Mouse (Mus musculus): Measurements from ENCODE around the gene Itpkb. TPM values are rescaled to one million over a fixed set of nuclear protein-coding genes. Genes with fewer than 3 reads are reported as not detected.

The Itpkb gene
- total and polyA plus RNA-seq, 3 experiments: 3.4 to 9.2 TPM; not detected in 1

GRCm38 (mm10) chr1:180315127-180315526 lies 15.2 kb upstream of the Itpkb start:
- peaks cover 11 to 27% of the 10 kb centered on the region in 2 experiments for H3K4me1 ChIP-seq (ENCODE audit: control insufficient read depth in 1 of 2, insufficient read depth in 2 of 2, low read length in 2 of 2)
- no peak overlapping the region for H3K9ac ChIP-seq (ENCODE audit: control insufficient read depth, low read depth, low read length, poor library complexity, severe bottlenecking)
- no peaks in the 10 kb centered on the region for H3K9me3 ChIP-seq (replicated peaks; ENCODE audit: insufficient read depth, low read length)
- TF ChIP-seq POLR2A (IDR thresholded peaks at IDR 0.05; ENCODE audit: control insufficient read depth in 1 of 2, insufficient read depth in 1 of 2, low read depth in 1 of 2, low read length in 2 of 2, poor library complexity in 1 of 2) (no peak), ZMIZ1 (IDR thresholded peaks at IDR 0.05; ENCODE audit: low read depth, low read length) (no peak), E2F4 (IDR thresholded peaks at IDR 0.05; ENCODE audit: borderline replicate concordance, low read depth, low read length) (no peak), MAX (IDR thresholded peaks at IDR 0.05; ENCODE audit: low read length) (no peak), ZC3H11A (IDR thresholded peaks at IDR 0.05; ENCODE audit: low read depth, low read length) (no peak), SIN3A (IDR thresholded peaks at IDR 0.05; ENCODE audit: low read length) (no peak), GABPA (IDR thresholded peaks at IDR 0.05; ENCODE audit: low read depth, low read length) (no peak), MAZ (IDR thresholded peaks at IDR 0.05; ENCODE audit: low read depth, low read length) (no peak), ZNF384 (IDR thresholded peaks at IDR 0.05; ENCODE audit: low read depth, low read length) (no peak), POLR2AphosphoS5 (IDR thresholded peaks at IDR 0.05; ENCODE audit: borderline replicate concordance, low read depth, low read length) (no peak), TBP (IDR thresholded peaks at IDR 0.05; ENCODE audit: low read depth, low read length) (no peak)
- no peaks in the 10 kb centered on the region for H3K79me2 ChIP-seq (ENCODE audit: control insufficient read depth, insufficient read depth, low read length, poor library complexity)
- H3K27me3 ChIP-seq (ENCODE audit: control insufficient read depth in 1 of 2, insufficient read depth in 2 of 2, low read length in 2 of 2): no peaks in the 10 kb centered on the region; a peak in 1 of 4 replicates
- no peak for DNase-seq (ENCODE audit: low read depth, low spot score)
- H3K27ac ChIP-seq (ENCODE audit: control insufficient read depth, low read depth, low read length): no peak overlapping the region
- peaks cover 0 to 19% of the 10 kb centered on the region in 2 experiments; a peak in 2 of 4 replicates for H3K36me3 ChIP-seq (ENCODE audit: control insufficient read depth in 1 of 2, insufficient read depth in 2 of 2, low read length in 2 of 2)
- no peak overlapping the region for H3K4me3 ChIP-seq (ENCODE audit: control insufficient read depth in 1 of 2, insufficient read depth in 1 of 2, low read depth in 2 of 2, low read length in 2 of 2)

- TF ChIP-seq TCF12 (IDR thresholded peaks at IDR 0.05; ENCODE audit: low read depth, low read length) (peak; percentile 95), ETS1 (IDR thresholded peaks at IDR 0.05; ENCODE audit: low read depth, low read length) (peak; percentile 69; the same call in 1 of the 2 replicates), GATA1 (IDR thresholded peaks at IDR 0.05; ENCODE audit: low read depth, low read length) (peak; percentile 86), ZNF384 (IDR thresholded peaks at IDR 0.05; ENCODE audit: low read depth, low read length) (0 out of 2 replicates have a peak, but pooled peaks have one; percentile 21), KAT2A (conservative IDR thresholded peaks at IDR 0.05; ENCODE audit: low read depth, low read length) (no peak), TAL1 (IDR thresholded peaks at IDR 0.05; ENCODE audit: low read length) (peak; percentile 26), ZKSCAN1 (IDR thresholded peaks at IDR 0.05; ENCODE audit: low read depth, low read length) (no peak), HCFC1 (IDR thresholded peaks at IDR 0.05; ENCODE audit: low read depth, low read length) (no peak), MAZ (IDR thresholded peaks at IDR 0.05; ENCODE audit: low read depth, low read length) (peak; percentile 66; the same call in 1 of the 2 replicates), NELFE (IDR thresholded peaks at IDR 0.05; ENCODE audit: low read depth, low read length) (no peak), EP300 (IDR thresholded peaks at IDR 0.05; ENCODE audit: low read depth in 1 of 2, low read length in 2 of 2) (peak; percentile 77 to 84), RCOR1 (IDR thresholded peaks at IDR 0.05; ENCODE audit: low read depth, low read length) (peak; percentile 63)
- H3K27me3 ChIP-seq (ENCODE audit: control insufficient read depth in 1 of 2, insufficient read depth in 2 of 2, low read length in 2 of 2): no peaks in the 10 kb centered on the region
- H3K27ac ChIP-seq (ENCODE audit: control insufficient read depth, low read depth, low read length): peak overlapping the region; percentile 56
- H3K4me1 ChIP-seq (ENCODE audit: control insufficient read depth in 1 of 2, insufficient read depth in 2 of 2, low read length in 2 of 2): peaks cover 11 to 27% of the 10 kb centered on the region in 2 experiments
- peaks cover 0 to 19% of the 10 kb centered on the region in 2 experiments; a peak in 2 of 4 replicates for H3K36me3 ChIP-seq (ENCODE audit: control insufficient read depth in 1 of 2, insufficient read depth in 2 of 2, low read length in 2 of 2)
- H3K9ac ChIP-seq (ENCODE audit: control insufficient read depth, low read depth, low read length, poor library complexity, severe bottlenecking): no peak overlapping the region
- DNase-seq (ENCODE audit: low read depth, low spot score): peak; percentile 58
- H3K4me3 ChIP-seq (ENCODE audit: control insufficient read depth in 1 of 2, insufficient read depth in 1 of 2, low read depth in 2 of 2, low read length in 2 of 2): no peak overlapping the region
- H3K9me3 ChIP-seq (replicated peaks; ENCODE audit: insufficient read depth, low read length): no peaks in the 10 kb centered on the region
- H3K79me2 ChIP-seq (ENCODE audit: control insufficient read depth, insufficient read depth, low read length, poor library complexity): no peaks in the 10 kb centered on the region
Measured at GRCm38 (mm10) chr1:180317450-180317849, 12.8 kb upstream of the Itpkb start.

Measured in MEL (cell line).